13 mouse cellular contexts compared by ENCODE assay signal in the genomic region with DNA sequence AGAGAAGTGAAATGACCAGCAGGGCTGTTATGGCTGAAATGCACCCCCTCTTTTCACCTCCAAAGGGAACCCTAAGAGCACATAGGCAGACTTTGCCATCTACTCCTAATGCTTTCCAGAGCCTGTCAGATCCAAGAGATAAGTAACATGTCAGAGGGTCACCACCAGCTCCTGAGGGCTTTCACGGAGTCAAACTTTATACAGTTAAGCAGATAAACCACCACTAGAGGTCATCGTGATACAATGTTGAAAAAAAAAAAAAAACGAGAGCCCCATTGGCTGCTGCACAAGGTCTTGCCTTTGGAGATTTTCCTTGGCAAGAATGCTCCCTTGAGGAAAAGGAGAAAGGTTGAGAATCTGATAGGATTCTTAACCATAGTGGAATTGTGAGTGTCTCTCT. TPM values are rescaled to one million over a fixed set of nuclear protein-coding genes. Genes with fewer than 3 reads are reported as not detected.
A peak's percentile ranks its signal among the peaks of the same experiment; 100 is the strongest.
DNase-seq lines count a peak whose midpoint lies in the region; ATAC-seq and TF ChIP-seq lines count a peak whose summit lies in the region.
"Had no signal": no experiment of that assay in that cellular context is flagged by ENCODE, and none has a peak within 500 bp of the region (broad histone marks: within the 10 kb centered on the region; RNA-seq: fewer than 3 reads in every experiment).

No protein-coding gene starts in this region.

- H3K4me2 ChIP-seq in lung, embryonic 14.5 days: no peak overlapping the region
- no peak overlapping the region for H3K4me2 ChIP-seq in kidney, embryonic 16.5 days (replicated peaks; ENCODE audit: low read depth, low read length)
- H3K4me2 ChIP-seq: kidney, embryonic 15.5 days; limb, embryonic 15.5 days had no signal

- WGBS in lung, embryonic 14.5 days: 0% methylated on average over 3 of the region's 3 CpGs
- WGBS in lung, adult 2 months: under 1% methylated on average over 3 of the region's 3 CpGs
- WGBS in kidney, embryonic 16.5 days: 0% methylated on average over 3 of the region's 3 CpGs

- 0 out of 2 replicates have a peak, but pooled peaks have one; percentile 40 for ATAC-seq in cerebellum, adult (ENCODE audit: insufficient number of reproducible peaks, low FRiP score, low TSS enrichment)
- ATAC-seq in lung, embryonic 14.5 days (ENCODE audit: insufficient read depth): no peak
- peak; percentile 38; the same call in 1 of the 2 replicates for ATAC-seq in common myeloid progenitor, adult 5-6 weeks (replicated peaks; ENCODE audit: low read depth, poor library complexity, severe bottlenecking)
- no peak for ATAC-seq in kidney, embryonic 16.5 days (ENCODE audit: low FRiP score, low TSS enrichment)

- peak; percentile 40; the same call in 1 of the 2 replicates for TF ChIP-seq CTCF in lung, embryonic 14.5 days (IDR thresholded peaks at IDR 0.05; ENCODE audit: low read depth)
- TF ChIP-seq CTCF in lung, adult 2 months (IDR thresholded peaks at IDR 0.05; ENCODE audit: insufficient read depth, low read length): no peak

- DNase-seq in cerebellum, postnatal 4 days (ENCODE audit: low spot score in 2 of 2): no peak
- peak; percentile 66 for DNase-seq in lung, embryonic 14.5 days
- DNase-seq in lung, adult 2 months: no peak
- peak; percentile 41 for DNase-seq in mesoderm, embryonic 11.5 days (ENCODE audit: low read depth, low spot score)
- DNase-seq in left cerebral cortex, adult 8-10 months (ENCODE audit: low spot score in 2 of 2): no peak
- DNase-seq: adrenal gland, postnatal 36 days; right cerebral cortex, adult 18-20 months had no signal

- H3K36me3 ChIP-seq in lung, embryonic 14.5 days (ENCODE audit: insufficient read depth): no peaks in the 10 kb centered on the region
- no peaks in the 10 kb centered on the region for H3K36me3 ChIP-seq in kidney, embryonic 16.5 days (ENCODE audit: insufficient read depth, low read length)
- H3K36me3 ChIP-seq: kidney, embryonic 15.5 days; limb, embryonic 15.5 days had no signal

- H3K9ac ChIP-seq in lung, embryonic 14.5 days: no peak overlapping the region
- no peak overlapping the region for H3K9ac ChIP-seq in kidney, embryonic 16.5 days (replicated peaks; ENCODE audit: low read length)
- H3K9ac ChIP-seq: kidney, embryonic 15.5 days; limb, embryonic 15.5 days had no signal

- H3K4me1 ChIP-seq in lung, embryonic 14.5 days (ENCODE audit: insufficient read depth): no peaks in the 10 kb centered on the region
- H3K4me1 ChIP-seq in lung, adult 2 months (ENCODE audit: control insufficient read depth, insufficient read depth, low read length): no peaks in the 10 kb centered on the region
- no peaks in the 10 kb centered on the region for H3K4me1 ChIP-seq in kidney, embryonic 16.5 days (ENCODE audit: insufficient read depth, low read length)

- no peak for TF ChIP-seq POLR2A in lung, adult 2 months (IDR thresholded peaks at IDR 0.05; ENCODE audit: borderline replicate concordance, extremely low read depth, low read depth, low read length)

- 0 out of 2 replicates have a peak, but pooled peaks cover 3% of the 10 kb centered on the region for H3K27me3 ChIP-seq in lung, embryonic 14.5 days (ENCODE audit: insufficient read depth, low read length)
- H3K27me3 ChIP-seq in kidney, embryonic 16.5 days (ENCODE audit: insufficient read depth, low read length): peaks cover 4% of the 10 kb centered on the region; the same call in 1 of the 2 replicates
- H3K27me3 ChIP-seq: limb, embryonic 15.5 days had no signal

- H3K9me3 ChIP-seq in lung, embryonic 14.5 days (ENCODE audit: low read depth, low read length): no peaks in the 10 kb centered on the region
- no peaks in the 10 kb centered on the region for H3K9me3 ChIP-seq in kidney, embryonic 16.5 days (ENCODE audit: low read length)
- H3K9me3 ChIP-seq: kidney, embryonic 15.5 days; limb, embryonic 15.5 days had no signal

- no peak overlapping the region for H3K4me3 ChIP-seq in lung, embryonic 14.5 days (ENCODE audit: low read depth, low read length)
- H3K4me3 ChIP-seq in lung, adult 2 months (replicated peaks; ENCODE audit: extremely low read depth, low read depth, low read length): no peak overlapping the region
- no peak overlapping the region for H3K4me3 ChIP-seq in kidney, embryonic 16.5 days (ENCODE audit: low read length)
- H3K4me3 ChIP-seq: kidney, embryonic 15.5 days; limb, embryonic 15.5 days had no signal

- no peak overlapping the region for H3K27ac ChIP-seq in lung, embryonic 14.5 days (ENCODE audit: low read depth)
- no peak overlapping the region for H3K27ac ChIP-seq in kidney, embryonic 16.5 days (ENCODE audit: low read length)
- H3K27ac ChIP-seq: kidney, embryonic 15.5 days; limb, embryonic 15.5 days had no signal

RNA-seq across cellular contexts. Expression of a gene that starts 1.8 kb away (rescaled TPM):
- 0.04 TPM in 1 of 2 replicates, not detected in the other for polyA plus RNA-seq in lung, embryonic 14.5 days (2014; fragmentation: Nextera tagmentation; extraction: Ambion mirVana)
- 0.15 and 0.30 TPM in 2 replicates for polyA plus RNA-seq in lung, adult 2 months (2012; rRNA removed)
- not detected in 2 replicates for total RNA-seq in common myeloid progenitor, adult 5-6 weeks (2017)
- polyA plus RNA-seq in kidney, embryonic 16.5 days (2015; fragmentation: Nextera tagmentation; extraction: Ambion mirVana): 2.9 and 3.8 TPM in 2 replicates
- under 1 TPM; 0.14 to 0.44 (median 0.19) TPM for total RNA-seq in left cerebral cortex, adult 8-10 months (2022)

RNA-seq across cellular contexts. Expression of a gene that starts 20.4 kb away (rescaled TPM):
- 0.16 and 0.37 TPM in 2 replicates for polyA plus RNA-seq in lung, embryonic 14.5 days (2014; fragmentation: Nextera tagmentation; extraction: Ambion mirVana)
- 0.10 and 0.11 TPM in 2 replicates for polyA plus RNA-seq in lung, adult 2 months (2012; rRNA removed)
- not detected in 2 replicates for total RNA-seq in common myeloid progenitor, adult 5-6 weeks (2017)
- polyA plus RNA-seq in kidney, embryonic 16.5 days (2015; fragmentation: Nextera tagmentation; extraction: Ambion mirVana): 0.57 and 1.0 TPM in 2 replicates
- total RNA-seq in left cerebral cortex, adult 8-10 months (2022): 1 to 10 TPM in 1 of 4 experiments, under 1 TPM in 3; 0.57 to 1.1 (median 0.71) TPM
- polyA plus RNA-seq: C2C12 had no signal

Comparison
In these comparisons a context has a peak if more than half of its experiments do, and no peak if none do; other contexts are left out.
1. DNase-seq: peak in lung, embryonic 14.5 days (single experiment) and mesoderm, embryonic 11.5 days (single experiment); none in cerebellum, postnatal 4 days (0 of 2), lung, adult 2 months (single experiment) and left cerebral cortex, adult 8-10 months (0 of 2).
2. ATAC-seq: peak in cerebellum, adult (single experiment) and common myeloid progenitor, adult 5-6 weeks (single experiment); none in lung, embryonic 14.5 days (single experiment) and kidney, embryonic 16.5 days (single experiment).